ENCODE assay signal across 8 mouse cellular contexts in the genomic region with DNA sequence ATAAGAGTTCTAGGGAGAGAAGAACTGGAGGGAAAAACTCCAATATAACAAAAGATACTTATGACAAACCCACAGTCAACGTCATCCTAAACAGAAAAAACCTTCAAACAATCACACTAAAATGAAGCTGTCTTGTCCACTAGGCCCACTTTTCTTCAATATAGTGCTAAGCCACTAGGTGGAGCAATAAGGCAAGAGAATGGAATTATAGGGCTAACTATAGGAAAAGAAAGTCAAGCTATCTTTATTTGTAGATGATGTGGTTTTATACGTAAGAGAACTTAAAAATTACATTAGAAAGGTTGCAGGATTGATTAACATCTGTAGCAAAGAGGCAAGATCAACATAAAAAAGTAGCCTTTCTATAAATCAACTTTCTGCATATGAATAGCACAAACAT.
DNase-seq lines count a peak whose midpoint lies in the region; ATAC-seq lines count a peak whose summit lies in the region.

No protein-coding gene starts in this region.

- H3K27ac ChIP-seq in heart, embryonic 10.5 days: no peak overlapping the region
- H3K27ac ChIP-seq in midbrain, embryonic 14.5 days (replicated peaks; ENCODE audit: low read depth, low read length): no peak overlapping the region
- H3K27ac ChIP-seq in midbrain, embryonic 16.5 days (ENCODE audit: low read length): no peak overlapping the region

- no peaks in the 10 kb centered on the region for H3K36me3 ChIP-seq in heart, embryonic 10.5 days
- H3K36me3 ChIP-seq in midbrain, embryonic 14.5 days (ENCODE audit: control insufficient read depth, insufficient read depth, low read length): no peaks in the 10 kb centered on the region
- no peaks in the 10 kb centered on the region for H3K36me3 ChIP-seq in midbrain, embryonic 16.5 days (ENCODE audit: control insufficient read depth, insufficient read depth, low read length)

- H3K27me3 ChIP-seq in heart, embryonic 10.5 days (ENCODE audit: insufficient read depth, poor library complexity, severe bottlenecking): no peaks in the 10 kb centered on the region
- no peaks in the 10 kb centered on the region for H3K27me3 ChIP-seq in midbrain, embryonic 14.5 days (ENCODE audit: control insufficient read depth, insufficient read depth, low read length)
- H3K27me3 ChIP-seq in midbrain, embryonic 16.5 days (ENCODE audit: control insufficient read depth, insufficient read depth, low read depth, low read length): no peaks in the 10 kb centered on the region

- H3K4me3 ChIP-seq in heart, embryonic 10.5 days: no peak overlapping the region
- H3K4me3 ChIP-seq in midbrain, embryonic 14.5 days (replicated peaks; ENCODE audit: low read depth, low read length): no peak overlapping the region
- no peak overlapping the region for H3K4me3 ChIP-seq in midbrain, embryonic 16.5 days (ENCODE audit: low read depth, low read length)

- 31% methylated on average over 2 of the region's 2 CpGs for WGBS in heart, embryonic 10.5 days
- 22% methylated on average over 2 of the region's 2 CpGs for WGBS in midbrain, embryonic 14.5 days
- 13% methylated on average over 2 of the region's 2 CpGs for WGBS in midbrain, embryonic 16.5 days

- no peaks in the 10 kb centered on the region for H3K9me3 ChIP-seq in heart, embryonic 10.5 days
- no peaks in the 10 kb centered on the region for H3K9me3 ChIP-seq in midbrain, embryonic 14.5 days (ENCODE audit: control insufficient read depth, low read length)
- H3K9me3 ChIP-seq in midbrain, embryonic 16.5 days (replicated peaks; ENCODE audit: control insufficient read depth, low read length, poor library complexity, severe bottlenecking): no peaks in the 10 kb centered on the region

- ATAC-seq in midbrain, embryonic 14.5 days (ENCODE audit: low FRiP score, low TSS enrichment): no peak
- ATAC-seq in midbrain, embryonic 16.5 days: no peak
- 0 out of 2 replicates have a peak, but pooled peaks have one; percentile 67 for ATAC-seq in megakaryocyte-erythroid progenitor cell, adult 5-6 weeks (replicated peaks; ENCODE audit: low FRiP score, low TSS enrichment, poor library complexity, severe bottlenecking)

- DNase-seq in heart, postnatal 10 days: peak; percentile 26 to 57
- DNase-seq in heart, embryonic 10.5 days (ENCODE audit: low spot score): no peak
- peak; percentile 86 for DNase-seq in midbrain, embryonic 14.5 days
- peak; percentile 60 for DNase-seq in cerebellum, adult 9-10 months
- DNase-seq in T-cell, adult 2 months (ENCODE audit: low spot score): no peak
- DNase-seq in spleen, adult 12 weeks (ENCODE audit: low spot score): no peak

- intact Hi-C loops in heart, postnatal 10 days (cut with DNase I): loop anchor here (10.0 kb wide), 1 partner anchor 411 kb away; no protein-coding TSS in a partner anchor

- H3K4me2 ChIP-seq in midbrain, embryonic 14.5 days (ENCODE audit: low read length): no peak overlapping the region
- no peak overlapping the region for H3K4me2 ChIP-seq in midbrain, embryonic 16.5 days (ENCODE audit: low read length)

- H3K4me1 ChIP-seq in heart, embryonic 10.5 days: no peaks in the 10 kb centered on the region
- no peaks in the 10 kb centered on the region for H3K4me1 ChIP-seq in midbrain, embryonic 14.5 days (ENCODE audit: control insufficient read depth, insufficient read depth, low read length)
- H3K4me1 ChIP-seq in midbrain, embryonic 16.5 days (ENCODE audit: control insufficient read depth, insufficient read depth, low read length): no peaks in the 10 kb centered on the region

- H3K9ac ChIP-seq in midbrain, embryonic 14.5 days (replicated peaks; ENCODE audit: low read length): no peak overlapping the region
- H3K9ac ChIP-seq in midbrain, embryonic 16.5 days (ENCODE audit: low read depth, low read length): no peak overlapping the region

Comparison
In these comparisons a context has a peak if more than half of its experiments do, and no peak if none do; other contexts are left out.
1. DNase-seq: peak in heart, postnatal 10 days (2 of 2), midbrain, embryonic 14.5 days (single experiment) and cerebellum, adult 9-10 months (single experiment); none in heart, embryonic 10.5 days (single experiment), T-cell, adult 2 months (single experiment) and spleen, adult 12 weeks (single experiment).